Comparison of ENCODE assay signal across 8 mouse cellular contexts in genomic region chr11:33203383-33204328, GRCm38 (mm10). TPM values are rescaled to one million over a fixed set of nuclear protein-coding genes. Genes with fewer than 3 reads are reported as not detected.
DNase-seq lines count a peak whose midpoint lies in the region; ATAC-seq and TF ChIP-seq lines count a peak whose summit lies in the region.

Tlx3 (minus strand) TSS chr11:33203589.

- H3K4me2 ChIP-seq in heart, embryonic 16.5 days (ENCODE audit: low read depth, low read length): peak within 1 kb of the TSS; percentile 41
- H3K4me2 ChIP-seq in limb, embryonic 13.5 days (replicated peaks): peak within 1 kb of the TSS; percentile 64

- ATAC-seq in heart, embryonic 16.5 days (replicated peaks; ENCODE audit: extremely low read depth, insufficient read depth, low FRiP score): no peak
- ATAC-seq in limb, embryonic 13.5 days (ENCODE audit: low FRiP score, low read depth): 0 out of 2 replicates have a peak, but pooled peaks have one; percentile 13

- under 1% methylated on average over 80 of the region's 81 CpGs for whole genome bisulfite sequencing in heart, embryonic 16.5 days
- WGBS in limb, embryonic 13.5 days: under 1% methylated on average over 80 of the region's 81 CpGs

- H3K27me3 ChIP-seq in E14TG2a.4 (ENCODE audit: insufficient read depth, low read length): peaks cover 94% of the 10 kb centered on the region
- peaks cover 88% of the 10 kb centered on the region for H3K27me3 ChIP-seq in heart, embryonic 16.5 days (ENCODE audit: control insufficient read depth, insufficient read depth, low read length)
- peaks cover 100% of the 10 kb centered on the region for H3K27me3 ChIP-seq in limb, embryonic 13.5 days

- peak; percentile 30 for DNase-seq in gastrocnemius, postnatal 10 days
- no peak for DNase-seq in gastrocnemius, postnatal 25 days
- peak; percentile 93 for DNase-seq in cerebellum, postnatal 10 days
- peak; percentile 86 for DNase-seq in retina, postnatal 1 day
- no peak for DNase-seq in urinary bladder, adult 2 months (ENCODE audit: low spot score)

- H3K4me1 ChIP-seq in E14TG2a.4 (replicated peaks; ENCODE audit: low read depth, low read length): peaks cover 68% of the 10 kb centered on the region
- H3K4me1 ChIP-seq in heart, embryonic 16.5 days (ENCODE audit: control insufficient read depth, insufficient read depth, low read length): peaks cover 11% of the 10 kb centered on the region
- peaks cover 43% of the 10 kb centered on the region for H3K4me1 ChIP-seq in limb, embryonic 13.5 days

- no peaks in the 10 kb centered on the region for H3K36me3 ChIP-seq in E14TG2a.4 (ENCODE audit: insufficient read depth, low read length)
- H3K36me3 ChIP-seq in heart, embryonic 16.5 days (ENCODE audit: control insufficient read depth, insufficient read depth): no peaks in the 10 kb centered on the region
- no peaks in the 10 kb centered on the region for H3K36me3 ChIP-seq in limb, embryonic 13.5 days

- peak within 1 kb of the TSS; percentile 79 for H3K4me3 ChIP-seq in E14TG2a.4 (replicated peaks; ENCODE audit: low read length)
- peak within 1 kb of the TSS; percentile 24 for H3K4me3 ChIP-seq in heart, embryonic 16.5 days (ENCODE audit: low read length)
- peak within 1 kb of the TSS; percentile 39 for H3K4me3 ChIP-seq in limb, embryonic 13.5 days

- no peak within 1 kb of the TSS for H3K27ac ChIP-seq in heart, embryonic 16.5 days (ENCODE audit: low read length)
- H3K27ac ChIP-seq in limb, embryonic 13.5 days: no peak within 1 kb of the TSS

- H3K9ac ChIP-seq in heart, embryonic 16.5 days (ENCODE audit: low read length): no peak within 1 kb of the TSS
- no peak within 1 kb of the TSS for H3K9ac ChIP-seq in limb, embryonic 13.5 days

- no peak for TF ChIP-seq CTCF in E14TG2a.4 (conservative IDR thresholded peaks at IDR 0.05; ENCODE audit: low read length)

- H3K9me3 ChIP-seq in E14TG2a.4 (ENCODE audit: low read length): no peaks in the 10 kb centered on the region
- no peaks in the 10 kb centered on the region for H3K9me3 ChIP-seq in heart, embryonic 16.5 days (replicated peaks; ENCODE audit: control insufficient read depth, low read length)
- H3K9me3 ChIP-seq in limb, embryonic 13.5 days: no peaks in the 10 kb centered on the region

RNA-seq across cellular contexts. Expression of gene Tlx3, which starts in this region (rescaled TPM):
- total RNA-seq in gastrocnemius, postnatal 10 days (2021): not detected
- not detected for total RNA-seq in gastrocnemius, postnatal 25 days (2021)
- polyA plus RNA-seq in heart, embryonic 16.5 days (2015; fragmentation: Nextera tagmentation; extraction: Ambion mirVana): not detected in 2 replicates
- polyA plus RNA-seq in limb, embryonic 13.5 days (2015; fragmentation: Nextera tagmentation; extraction: Ambion mirVana): not detected in 2 replicates
- polyA plus RNA-seq in urinary bladder, adult 2 months (2012; rRNA removed): not detected in 2 replicates

Comparison
In these comparisons a context has a peak if more than half of its experiments do, and no peak if none do; other contexts are left out.
1. Peak in DNase-seq in gastrocnemius, postnatal 10 days; RNA of the gene not detected or under 1 TPM.
2. Peak in ATAC-seq, H3K4me3 ChIP-seq and H3K4me2 ChIP-seq in limb, embryonic 13.5 days; RNA of the gene not detected or under 1 TPM.
3. DNase-seq: peak in cerebellum, postnatal 10 days (2 of 2) and retina, postnatal 1 day (single experiment); none in gastrocnemius, postnatal 25 days (single experiment) and urinary bladder, adult 2 months (single experiment).
4. H3K4me3 ChIP-seq: peak in every context shown above with its lines; median percentile 79 in E14TG2a.4; 39 in limb, embryonic 13.5 days; 24 in heart, embryonic 16.5 days.